Mouse (Mus musculus) CH12.LX (cell line): ENCODE results near the gene Slc39a8. TPM values are rescaled to one million over a fixed set of nuclear protein-coding genes. Genes with fewer than 3 reads are reported as not detected.
A peak's percentile ranks its signal among the peaks of the same experiment; 100 is the strongest.

ENCODE experiments used
- DNase-seq: peaks from one replicate; pipeline ENCODE4 v3.0.0-alpha.2; 2013; ENCODE audit errors: extremely low read depth
- H3K27ac ChIP-seq: 2 replicates; pipeline ENCODE4 v1.5.1; 2012; ENCODE audit warnings: low read depth, mild to moderate bottlenecking, control low read depth, moderate library complexity; ENCODE audit not compliant: insufficient read depth
- H3K27me3 ChIP-seq: replicated peaks from 2 replicates; pipeline ENCODE3; 2012; ENCODE audit warnings: inconsistent platforms
- H3K36me3 ChIP-seq, 2 experiments: replicated peaks in 1 of 2; 2 replicates each; pipeline versions ENCODE3 to v1.6.1; 2012; ENCODE audit warnings: inconsistent platforms in 1 of 2, low read length in 1 of 2, mild to moderate bottlenecking in 1 of 2, mixed read lengths in 1 of 2, moderate library complexity in 1 of 2; ENCODE audit not compliant: control insufficient read depth in 1 of 2, insufficient read depth in 1 of 2
- H3K4me1 ChIP-seq, 2 experiments: 2 replicates each; pipeline ENCODE4 v1.6.1; 2012; ENCODE audit warnings: inconsistent platforms in 1 of 2, moderate library complexity in 1 of 2; ENCODE audit not compliant: insufficient read depth in 2 of 2, control insufficient read depth in 1 of 2
- H3K4me2 ChIP-seq: 2 replicates; pipeline ENCODE4 v1.6.1; 2012; ENCODE audit warnings: low read depth, mild to moderate bottlenecking, control low read depth; ENCODE audit not compliant: poor library complexity, insufficient read depth, severe bottlenecking
- H3K4me3 ChIP-seq, 3 experiments: fragments of 150-350 bp in 1 of 3; sonication (generic) in 1 of 3; replicated peaks in 1 of 3; 2 replicates each; pipeline versions ENCODE3 to v1.5.1; 2011 to 2012; ENCODE audit warnings: low read depth in 2 of 3, low read length in 2 of 3, mild to moderate bottlenecking in 2 of 3, moderate library complexity in 2 of 3, control low read depth in 1 of 3, improper control_type of control experiment in 1 of 3, inconsistent platforms in 1 of 3, mixed read lengths in 1 of 3; ENCODE audit not compliant: poor library complexity in 1 of 3
- H3K79me2 ChIP-seq: replicated peaks from 2 replicates; pipeline ENCODE4 v1.6.1; 2012; ENCODE audit warnings: mild to moderate bottlenecking, moderate library complexity; ENCODE audit not compliant: control insufficient read depth, poor library complexity, insufficient read depth, severe bottlenecking; ENCODE audit errors: extremely low read depth
- H3K9ac ChIP-seq: 2 replicates; pipeline ENCODE4 v1.6.1; 2012; ENCODE audit warnings: low read depth, mild to moderate bottlenecking, control low read depth, moderate library complexity; ENCODE audit not compliant: insufficient read depth
- H3K9me3 ChIP-seq: replicated peaks from 2 replicates; pipeline ENCODE3; 2012; ENCODE audit warnings: low read length, inconsistent platforms, mixed read lengths
- BHLHE40 ChIP-seq: IDR thresholded peaks from 2 replicates; pipeline ENCODE4 v1.6.1; 2011; ENCODE audit warnings: mild to moderate bottlenecking, low read depth, low read length, improper control_type of control experiment
- CHD1 ChIP-seq: IDR thresholded peaks from 2 replicates; pipeline ENCODE4 v1.6.1; 2012; ENCODE audit warnings: low read depth, low read length, improper control_type of control experiment, inconsistent platforms
- CHD2 ChIP-seq: IDR thresholded peaks from 2 replicates; pipeline ENCODE4 v1.6.1; 2011; ENCODE audit warnings: low read length, improper control_type of control experiment
- CTCF ChIP-seq, 2 experiments: IDR thresholded peaks in 1 of 2; conservative IDR thresholded peaks in 1 of 2; 2 replicates each; pipeline ENCODE4 v1.5.1; 2011 to 2012; ENCODE audit warnings: low read depth in 2 of 2, low read length in 2 of 2, improper control_type of control experiment in 1 of 2, inconsistent platforms in 1 of 2, mild to moderate bottlenecking in 1 of 2, moderate library complexity in 1 of 2
- E2F4 ChIP-seq: IDR thresholded peaks from 2 replicates; pipeline ENCODE4 v1.6.1; 2011; ENCODE audit warnings: low read depth, low read length, improper control_type of control experiment; ENCODE audit not compliant: insufficient replicate concordance
- ELF1 ChIP-seq: IDR thresholded peaks from 2 replicates; pipeline ENCODE4 v1.6.1; 2014; ENCODE audit warnings: low read depth, mild to moderate bottlenecking, inconsistent platforms, low read length, improper control_type of control experiment
- EP300 ChIP-seq: IDR thresholded peaks from 2 replicates; pipeline ENCODE4 v1.6.1; 2011; ENCODE audit warnings: low read length, improper control_type of control experiment
- ETS1 ChIP-seq: conservative IDR thresholded peaks from 2 replicates; pipeline ENCODE4 v1.6.1; 2012; ENCODE audit warnings: low read depth, mild to moderate bottlenecking, inconsistent platforms, low read length, improper control_type of control experiment, moderate library complexity
- GABPA ChIP-seq: IDR thresholded peaks from 2 replicates; pipeline ENCODE4 v1.6.1; 2012; ENCODE audit warnings: low read depth, low read length, improper control_type of control experiment, inconsistent platforms; ENCODE audit not compliant: insufficient replicate concordance
- HCFC1 ChIP-seq: IDR thresholded peaks from 2 replicates; pipeline ENCODE4 v1.6.1; 2012; ENCODE audit warnings: low read depth, mild to moderate bottlenecking, inconsistent platforms, low read length, improper control_type of control experiment
- IRF4 ChIP-seq: IDR thresholded peaks from 2 replicates; pipeline ENCODE4 v1.6.1; 2014; ENCODE audit warnings: low read depth, mild to moderate bottlenecking, inconsistent platforms, low read length, improper control_type of control experiment
- JUN ChIP-seq: IDR thresholded peaks from 2 replicates; pipeline ENCODE4 v1.6.1; 2011; ENCODE audit warnings: low read depth, mild to moderate bottlenecking, low read length, improper control_type of control experiment, moderate library complexity; ENCODE audit not compliant: insufficient read depth
- JUND ChIP-seq: conservative IDR thresholded peaks from 2 replicates; pipeline ENCODE4 v1.6.1; 2011; ENCODE audit warnings: low read depth, low read length, improper control_type of control experiment
- KAT2A ChIP-seq: IDR thresholded peaks from 2 replicates; pipeline ENCODE4 v1.6.1; 2012; ENCODE audit warnings: low read length, improper control_type of control experiment, inconsistent platforms; ENCODE audit not compliant: insufficient replicate concordance
- MAFK ChIP-seq: IDR thresholded peaks from 2 replicates; pipeline ENCODE4 v1.6.1; 2011; ENCODE audit warnings: low read length, improper control_type of control experiment; ENCODE audit not compliant: insufficient replicate concordance
- MAX ChIP-seq: IDR thresholded peaks from 2 replicates; pipeline ENCODE4 v1.6.1; 2011; ENCODE audit warnings: low read length, improper control_type of control experiment
- MAZ ChIP-seq: IDR thresholded peaks from 2 replicates; pipeline ENCODE4 v1.6.1; 2012; ENCODE audit warnings: low read depth, mild to moderate bottlenecking, inconsistent platforms, low read length, improper control_type of control experiment, moderate library complexity
- MEF2A ChIP-seq: IDR thresholded peaks from 2 replicates; pipeline ENCODE4 v1.6.1; 2014; ENCODE audit warnings: low read depth, mild to moderate bottlenecking, inconsistent platforms, low read length, improper control_type of control experiment, borderline replicate concordance
- MXI1 ChIP-seq: IDR thresholded peaks from 2 replicates; pipeline ENCODE4 v1.6.1; 2011; ENCODE audit warnings: mild to moderate bottlenecking, low read depth, low read length, improper control_type of control experiment
- MYC ChIP-seq: IDR thresholded peaks from 2 replicates; pipeline ENCODE4 v1.6.1; 2011; ENCODE audit warnings: low read depth, mild to moderate bottlenecking, improper control_type of control experiment, low read length
- NELFE ChIP-seq: IDR thresholded peaks from 2 replicates; pipeline ENCODE4 v1.6.1; 2011; ENCODE audit warnings: low read depth, low read length, improper control_type of control experiment
- NRF1 ChIP-seq: IDR thresholded peaks from 2 replicates; pipeline ENCODE4 v1.6.1; 2014; ENCODE audit warnings: low read depth, mild to moderate bottlenecking, inconsistent platforms, low read length, improper control_type of control experiment, moderate library complexity
- PAX5 ChIP-seq: IDR thresholded peaks from 2 replicates; pipeline ENCODE4 v1.6.1; 2012; ENCODE audit warnings: low read length, inconsistent platforms, mixed read lengths
- POLR2A ChIP-seq: IDR thresholded peaks from 2 replicates; pipeline ENCODE4 v1.6.1; 2011; ENCODE audit warnings: low read depth, mild to moderate bottlenecking, improper control_type of control experiment, low read length
- POLR2AphosphoS2 ChIP-seq: IDR thresholded peaks from 2 replicates; pipeline ENCODE4 v1.6.1; 2011; ENCODE audit warnings: low read depth, low read length, improper control_type of control experiment
- RAD21 ChIP-seq: IDR thresholded peaks from 2 replicates; pipeline ENCODE4 v1.6.1; 2011; ENCODE audit warnings: low read depth, mild to moderate bottlenecking, low read length, improper control_type of control experiment, moderate library complexity
- RCOR1 ChIP-seq: conservative IDR thresholded peaks from 2 replicates; pipeline ENCODE4 v1.6.1; 2012; ENCODE audit warnings: low read depth, mild to moderate bottlenecking, inconsistent platforms, low read length, improper control_type of control experiment
- SIN3A ChIP-seq: IDR thresholded peaks from 2 replicates; pipeline ENCODE4 v1.6.1; 2012; ENCODE audit warnings: low read length, improper control_type of control experiment, inconsistent platforms
- SMC3 ChIP-seq: IDR thresholded peaks from 2 replicates; pipeline ENCODE4 v1.6.1; 2011; ENCODE audit warnings: low read depth, low read length, improper control_type of control experiment
- TBP ChIP-seq: conservative IDR thresholded peaks from 2 replicates; pipeline ENCODE4 v1.6.1; 2011; ENCODE audit warnings: low read depth, low read length, improper control_type of control experiment
- TCF12 ChIP-seq: IDR thresholded peaks from 2 replicates; pipeline ENCODE4 v1.6.1; 2014; ENCODE audit warnings: low read depth, mild to moderate bottlenecking, inconsistent platforms, low read length, improper control_type of control experiment
- UBTF ChIP-seq: IDR thresholded peaks from 2 replicates; pipeline ENCODE4 v1.6.1; 2012; ENCODE audit warnings: low read depth, mild to moderate bottlenecking, inconsistent platforms, low read length, improper control_type of control experiment, moderate library complexity
- USF1 ChIP-seq: IDR thresholded peaks from 2 replicates; pipeline ENCODE4 v1.6.1; 2014; ENCODE audit warnings: low read depth, mild to moderate bottlenecking, inconsistent platforms, low read length, improper control_type of control experiment
- USF2 ChIP-seq: conservative IDR thresholded peaks from 2 replicates; pipeline ENCODE4 v1.6.1; 2011; ENCODE audit warnings: low read depth, low read length, improper control_type of control experiment
- ZC3H11A ChIP-seq: IDR thresholded peaks from 2 replicates; pipeline ENCODE4 v1.6.1; 2012; ENCODE audit warnings: low read depth, mild to moderate bottlenecking, inconsistent platforms, low read length, improper control_type of control experiment
- ZKSCAN1 ChIP-seq: IDR thresholded peaks from 2 replicates; pipeline ENCODE4 v1.6.1; 2012; ENCODE audit warnings: low read depth, inconsistent platforms, low read length, improper control_type of control experiment, borderline replicate concordance
- ZMIZ1 ChIP-seq: IDR thresholded peaks from 2 replicates; pipeline ENCODE4 v1.6.1; 2012; ENCODE audit warnings: low read depth, mild to moderate bottlenecking, inconsistent platforms, low read length, improper control_type of control experiment
- ZNF384 ChIP-seq: IDR thresholded peaks from 2 replicates; pipeline ENCODE4 v1.6.1; 2012; ENCODE audit warnings: low read depth, low read length, improper control_type of control experiment, inconsistent platforms
- dilution Hi-C: fragments of 300-500 bp; cut with MboI; formaldehyde crosslinking; loops from 2 replicates; pipeline ENCODE4 v1.14.3; 2020; ENCODE audit warnings: low sequenced_read_pairs; ENCODE audit not compliant: extremely low pct_unique_long_range_greater_than_20kb, extremely low pct_ligation_motif_present
- in situ Hi-C: fragments of 300-500 bp; cut with MboI; formaldehyde crosslinking; loops from 3 replicates; pipeline ENCODE4 v1.14.3; 2019; ENCODE audit warnings: low sequenced_read_pairs, low pct_ligation_motif_present, low pct_unique_long_range_greater_than_20kb, mixed read lengths
- polyA plus RNA-seq: library from polyadenylated mRNA; unstranded; fragments of >175 nt; gene quantifications from 2 replicates; pipeline ENCODE4 v1.2.1, GENCODE M21; 2012; ENCODE audit warnings: low read depth; ENCODE audit not compliant: insufficient read length
- total RNA-seq, 2 experiments: library from RNA; depleted of rRNA; stranded (reverse); fragments of 300-350 nt in 1 of 2; fragments of >200 nt in 1 of 2; gene quantifications; 2 replicates each; pipeline ENCODE4 v1.2.3; 2012 to 2014

Slc39a8 gene
- total RNA-seq (2012; rRNA removed): 0.30 and 0.50 TPM in 2 replicates
- total RNA-seq (2014; rRNA removed): 0.64 and 0.72 TPM in 2 replicates
- polyA plus RNA-seq: 0.59 and 1.2 TPM in 2 replicates

DNA sequence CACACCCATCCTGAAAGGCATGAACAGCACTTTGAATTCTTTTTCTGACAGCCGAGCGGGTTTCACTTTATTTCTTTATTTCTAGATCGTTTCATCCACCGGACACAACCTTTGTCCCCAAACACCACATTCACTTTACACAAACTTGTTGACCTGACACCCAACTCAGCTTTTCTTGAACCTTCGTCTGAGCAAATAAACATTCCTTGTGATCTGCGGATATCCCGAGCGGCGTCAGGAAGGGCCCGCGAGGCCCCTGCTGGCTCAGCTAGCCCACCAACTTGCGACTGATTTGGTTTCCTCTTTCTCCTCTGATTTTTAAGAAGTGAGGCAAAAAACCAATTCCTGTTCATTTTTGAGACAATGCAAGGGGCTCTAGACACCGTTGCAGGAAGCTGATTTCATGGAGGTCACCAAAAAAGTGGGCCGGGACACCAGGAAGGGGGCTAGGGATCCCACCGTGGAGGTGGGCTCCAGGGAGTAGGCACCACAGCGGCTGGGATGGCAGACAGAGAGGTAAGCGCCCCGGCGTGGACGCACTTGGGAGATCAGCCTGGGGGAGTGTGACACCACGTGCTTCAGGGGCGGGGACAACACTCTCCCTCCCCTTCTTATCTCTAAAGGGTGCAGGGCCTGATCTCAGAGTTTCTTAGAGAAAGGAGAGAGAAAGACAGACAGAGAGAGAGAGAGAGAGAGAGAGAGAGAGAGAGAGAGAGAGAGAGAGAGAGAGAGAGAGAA, at the start of gene Slc39a8:
Gene Slc39a8 (plus strand): TSS at position 264 of the 738 bp plus-strand sequence.
- H3K9ac ChIP-seq: peak within 1 kb of the TSS; percentile 27
- H3K27me3 ChIP-seq: no peaks in the 10 kb centered on the region
- peaks cover 2 to 4% of the 10 kb centered on the region in 2 experiments; a peak in 1 of 4 replicates for H3K4me1 ChIP-seq
- in situ Hi-C loops: no loop called here
- no peak within 1 kb of the TSS for H3K27ac ChIP-seq
- H3K36me3 ChIP-seq: no peaks in the 10 kb centered on the region
- peak within 1 kb of the TSS; percentile 92 for H3K4me2 ChIP-seq
- TF ChIP-seq USF2 (peak; percentile 74), POLR2A (peak; percentile 40), NRF1 (no peak), SIN3A (peak; percentile 89), JUND (no peak), ZKSCAN1 (no peak), ZC3H11A (no peak), RCOR1 (no peak), BHLHE40 (peak; percentile 68), MAFK (no peak), E2F4 (no peak), IRF4 (peak; percentile 39; the same call in 1 of the 2 replicates), ELF1 (no peak), EP300 (no peak), TCF12 (no peak; the same call in 1 of the 2 replicates), PAX5 (no peak), MYC (peak; percentile 85; the same call in 1 of the 2 replicates), RAD21 (peak; percentile 12), MXI1 (peak; percentile 93), ZMIZ1 (no peak), USF1 (peak; percentile 81), MEF2A (peak; percentile 22; the same call in 1 of the 2 replicates), TBP (0 out of 2 replicates have a peak, but pooled peaks have one; percentile 18), JUN (no peak), ETS1 (no peak), MAZ (0 out of 2 replicates have a peak, but pooled peaks have one; percentile 37), MAX (peak; percentile 97), CTCF (conservative IDR thresholded peaks at IDR 0.05 in 1 of 2, IDR thresholded peaks at IDR 0.05 in 1 of 2; ENCODE audit: low read depth in 2 of 2, low read length in 2 of 2) (peak in 1 of 2 experiments; percentile 58; a peak in 2 of 4 replicates), GABPA (no peak), HCFC1 (0 out of 2 replicates have a peak, but pooled peaks have one; percentile 20), NELFE (no peak; the same call in 1 of the 2 replicates), ZNF384 (no peak), CHD1 (no peak), KAT2A (no peak), SMC3 (peak; percentile 32), POLR2AphosphoS2 (no peak), UBTF (no peak), CHD2 (0 out of 2 replicates have a peak, but pooled peaks have one; percentile 30)
- TF ChIP-seq, all 38 proteins: peak for 17
- dilution Hi-C loops: no loop called here
- H3K4me3 ChIP-seq: peak within 1 kb of the TSS in 2 of 3 experiments; percentile 28 to 49
- H3K79me2 ChIP-seq: no peaks in the 10 kb centered on the region
- H3K9me3 ChIP-seq: no peaks in the 10 kb centered on the region
- DNase-seq: peak; percentile 56
